Mouse (Mus musculus) kidney, adult 8-10 months (tissue): ENCODE measurements around the gene Ppp1r14b.

Experiments used
- DNase-seq, 2 experiments: peaks; one replicate each; pipeline ENCODE4 v3.0.0; 2022

The Ppp1r14b gene

GRCm38 (mm10) chr19:6943709-6944108 lies 31.1 kb upstream of the Ppp1r14b start:
- no peak for DNase-seq

- no peak for DNase-seq
Observed at GRCm38 (mm10) chr19:6947742-6948141, 27.0 kb upstream of the Ppp1r14b start.

- no peak for DNase-seq
Observed at GRCm38 (mm10) chr19:6948186-6948585, 26.6 kb upstream of the Ppp1r14b start.

- no peak for DNase-seq
Observed at GRCm38 (mm10) chr19:6949532-6949931, 25.2 kb upstream of the Ppp1r14b start.

- DNase-seq = no peak
Observed at GRCm38 (mm10) chr19:6949951-6950350, 24.8 kb upstream of the Ppp1r14b start.

GRCm38 (mm10) chr19:6950613-6951153 lies 24.1 kb upstream of the Ppp1r14b start:
- DNase-seq = peak; percentile 53 to 68

GRCm38 (mm10) chr19:6951381-6951968 lies 23.3 kb upstream of the Ppp1r14b start:
- peak; percentile 96 to 98 for DNase-seq

GRCm38 (mm10) chr19:6951994-6952711 lies 22.6 kb upstream of the Ppp1r14b start:
- DNase-seq = peak; percentile 88 to 89

GRCm38 (mm10) chr19:6952712-6953037 lies 22.1 kb upstream of the Ppp1r14b start:
- DNase-seq = peak; percentile 59 to 73

- peak in 1 of 2 experiments; percentile 73 for DNase-seq
Observed at GRCm38 (mm10) chr19:6954046-6954445, 20.7 kb upstream of the Ppp1r14b start.

- no peak for DNase-seq
Observed at GRCm38 (mm10) chr19:6955424-6955823, 19.3 kb upstream of the Ppp1r14b start.

- DNase-seq = no peak
Observed at GRCm38 (mm10) chr19:6956461-6956860, 18.3 kb upstream of the Ppp1r14b start.

- peak in 1 of 2 experiments; percentile 59 for DNase-seq
Observed at GRCm38 (mm10) chr19:6968491-6969271, 6.1 kb upstream of the Ppp1r14b start.

GRCm38 (mm10) chr19:6969291-6969664 lies 5.5 kb upstream of the Ppp1r14b start:
- no peak for DNase-seq

- DNase-seq = peak; percentile 67 to 70
Observed at GRCm38 (mm10) chr19:6969665-6970381, 4.9 kb upstream of the Ppp1r14b start.

GRCm38 (mm10) chr19:6970460-6971085 lies 4.2 kb upstream of the Ppp1r14b start:
- no peak for DNase-seq

- no peak for DNase-seq
Observed at GRCm38 (mm10) chr19:6971644-6972043, 3.1 kb upstream of the Ppp1r14b start.

- DNase-seq = no peak
Observed at GRCm38 (mm10) chr19:6972247-6972917, 2.4 kb upstream of the Ppp1r14b start.

GRCm38 (mm10) chr19:6973581-6974190 lies 1.1 kb upstream of the Ppp1r14b start:
- DNase-seq = no peak

GRCm38 (mm10) chr19:6975537-6976521 lies 1.1 kb downstream of the Ppp1r14b start, which contains the start of gene Plcb3:
Gene Plcb3, minus strand, starts transcription at chr19:6976470.
- peak in 1 of 2 experiments; percentile 53 for DNase-seq
